Mouse (Mus musculus): ENCODE data around the gene S1pr1. TPM values are rescaled to one million over a fixed set of nuclear protein-coding genes. Genes with fewer than 3 reads are reported as not detected.

Gene S1pr1
- polyA plus RNA-seq, 1 experiment from 2014 or later: 35.9 TPM

- no peak overlapping the region for H3K9ac ChIP-seq (ENCODE audit: low read length)
Observed at GRCm38 (mm10) chr3:115718886-115719285, 4.0 kb upstream of the S1pr1 start.

GRCm38 (mm10) chr3:115715900-115716515 lies 1.1 kb upstream of the S1pr1 start:
- 89% methylated on average over 3 of the region's 3 CpGs for WGBS
- peak overlapping the region; percentile 37 for H3K4me3 ChIP-seq (ENCODE audit: low read depth, low read length)
- peak overlapping the region; percentile 62; the same call in 1 of the 2 replicates for H3K27ac ChIP-seq (ENCODE audit: low read depth, low read length)
- peaks cover 9% of the 10 kb centered on the region for H3K36me3 ChIP-seq (ENCODE audit: control insufficient read depth, insufficient read depth, low read length)
- H3K9ac ChIP-seq (ENCODE audit: low read length): peak overlapping the region; percentile 72
- H3K4me1 ChIP-seq (replicated peaks; ENCODE audit: control insufficient read depth, insufficient read depth, low read length): peaks cover 4% of the 10 kb centered on the region
- ATAC-seq (replicated peaks; ENCODE audit: low FRiP score) (no peak), DNase-seq (ENCODE audit: low spot score) (no peak)
- H3K9me3 ChIP-seq (ENCODE audit: control insufficient read depth, low read length): no peaks in the 10 kb centered on the region
- H3K4me2 ChIP-seq (ENCODE audit: low read depth, low read length, severe bottlenecking): peak overlapping the region; percentile 58
- no peaks in the 10 kb centered on the region for H3K27me3 ChIP-seq (ENCODE audit: control insufficient read depth, insufficient read depth, low read length)

More at GRCm38 (mm10) chr3:115718886-115719285, 4.0 kb upstream of the S1pr1 start:
- H3K4me1 ChIP-seq (replicated peaks; ENCODE audit: control insufficient read depth, insufficient read depth, low read length): 0 out of 2 replicates have a peak, but pooled peaks cover 3% of the 10 kb centered on the region
- DNase-seq (ENCODE audit: low spot score) (no peak), ATAC-seq (replicated peaks; ENCODE audit: low FRiP score) (no peak)
- no peaks in the 10 kb centered on the region for H3K9me3 ChIP-seq (ENCODE audit: control insufficient read depth, low read length)
- H3K36me3 ChIP-seq (ENCODE audit: control insufficient read depth, insufficient read depth, low read length): no peaks in the 10 kb centered on the region
- no peak overlapping the region for H3K4me2 ChIP-seq (ENCODE audit: low read depth, low read length, severe bottlenecking)
- no peak overlapping the region for H3K4me3 ChIP-seq (ENCODE audit: low read depth, low read length)
- WGBS: 86% methylated on average over 6 of the region's 6 CpGs
- H3K27ac ChIP-seq (ENCODE audit: low read depth, low read length): no peak overlapping the region
- H3K27me3 ChIP-seq (ENCODE audit: control insufficient read depth, insufficient read depth, low read length): no peaks in the 10 kb centered on the region

- no peaks in the 10 kb centered on the region for H3K9me3 ChIP-seq (ENCODE audit: control insufficient read depth, low read length)
- H3K36me3 ChIP-seq (ENCODE audit: control insufficient read depth, insufficient read depth, low read length): peaks cover 11% of the 10 kb centered on the region
- H3K4me2 ChIP-seq (ENCODE audit: low read depth, low read length, severe bottlenecking): peak overlapping the region; percentile 58
- no peaks in the 10 kb centered on the region for H3K27me3 ChIP-seq (ENCODE audit: control insufficient read depth, insufficient read depth, low read length)
- DNase-seq (ENCODE audit: low spot score): peak; percentile 49
- peak overlapping the region; percentile 72 for H3K9ac ChIP-seq (ENCODE audit: low read length)
- 5% methylated on average over 5 of the region's 5 CpGs for WGBS
- H3K4me1 ChIP-seq (replicated peaks; ENCODE audit: control insufficient read depth, insufficient read depth, low read length): peaks cover 4% of the 10 kb centered on the region
- H3K27ac ChIP-seq (ENCODE audit: low read depth, low read length): peak overlapping the region; percentile 62; the same call in 1 of the 2 replicates
- no peak for ATAC-seq (replicated peaks; ENCODE audit: low FRiP score)
- H3K4me3 ChIP-seq (ENCODE audit: low read depth, low read length): peak overlapping the region; percentile 37
Observed at GRCm38 (mm10) chr3:115714049-115714435, 830 bp downstream of the S1pr1 start.

- H3K9ac ChIP-seq (ENCODE audit: low read length): peak overlapping the region; percentile 72
- peaks cover 11% of the 10 kb centered on the region for H3K36me3 ChIP-seq (ENCODE audit: control insufficient read depth, insufficient read depth, low read length)
- peak overlapping the region; percentile 27; the same call in 1 of the 2 replicates for H3K27ac ChIP-seq (ENCODE audit: low read depth, low read length)
- no peaks in the 10 kb centered on the region for H3K27me3 ChIP-seq (ENCODE audit: control insufficient read depth, insufficient read depth, low read length)
- peak overlapping the region; percentile 37 for H3K4me3 ChIP-seq (ENCODE audit: low read depth, low read length)
- H3K4me1 ChIP-seq (replicated peaks; ENCODE audit: control insufficient read depth, insufficient read depth, low read length): peaks cover 4% of the 10 kb centered on the region
- ATAC-seq (replicated peaks; ENCODE audit: low FRiP score) (no peak), DNase-seq (ENCODE audit: low spot score) (peak; percentile 53)
- peak overlapping the region; percentile 58 for H3K4me2 ChIP-seq (ENCODE audit: low read depth, low read length, severe bottlenecking)
- H3K9me3 ChIP-seq (ENCODE audit: control insufficient read depth, low read length): no peaks in the 10 kb centered on the region
- WGBS: 5% methylated on average over 22 of the region's 22 CpGs
Observed at GRCm38 (mm10) chr3:115713417-115714048, 1.3 kb downstream of the S1pr1 start.

GRCm38 (mm10) chr3:115712808-115713200 lies 2.1 kb downstream of the S1pr1 start:
- Histone ChIP-seq H3K27me3 (ENCODE audit: control insufficient read depth, insufficient read depth, low read length) (no peaks in the 10 kb centered on the region), H3K4me2 (ENCODE audit: low read depth, low read length, severe bottlenecking) (peak overlapping the region; percentile 58), H3K9me3 (ENCODE audit: control insufficient read depth, low read length) (no peaks in the 10 kb centered on the region), H3K4me3 (ENCODE audit: low read depth, low read length) (peak overlapping the region; percentile 37), H3K36me3 (ENCODE audit: control insufficient read depth, insufficient read depth, low read length) (peaks cover 11% of the 10 kb centered on the region), H3K4me1 (replicated peaks; ENCODE audit: control insufficient read depth, insufficient read depth, low read length) (peaks cover 4% of the 10 kb centered on the region), H3K9ac (ENCODE audit: low read length) (peak overlapping the region; percentile 4; the same call in 1 of the 2 replicates), H3K27ac (ENCODE audit: low read depth, low read length) (no peak overlapping the region)
- no peak; the same call in 1 of the 2 replicates for ATAC-seq (replicated peaks; ENCODE audit: low FRiP score)
- peak; percentile 88 for DNase-seq (ENCODE audit: low spot score)
- 14% methylated on average over 9 of the region's 9 CpGs for WGBS

- H3K9me3 ChIP-seq (ENCODE audit: control insufficient read depth, low read length): no peaks in the 10 kb centered on the region
- peak overlapping the region; percentile 37; the same call in 1 of the 2 replicates for H3K4me3 ChIP-seq (ENCODE audit: low read depth, low read length)
- H3K4me1 ChIP-seq (replicated peaks; ENCODE audit: control insufficient read depth, insufficient read depth, low read length): peaks cover 4% of the 10 kb centered on the region
- H3K27ac ChIP-seq (ENCODE audit: low read depth, low read length): no peak overlapping the region
- H3K9ac ChIP-seq (ENCODE audit: low read length): peak overlapping the region; percentile 4; the same call in 1 of the 2 replicates
- 92% methylated on average over 27 of the region's 27 CpGs for WGBS
- H3K36me3 ChIP-seq (ENCODE audit: control insufficient read depth, insufficient read depth, low read length): peaks cover 11% of the 10 kb centered on the region
- no peak for ATAC-seq (replicated peaks; ENCODE audit: low FRiP score)
- DNase-seq (ENCODE audit: low spot score): peak; percentile 53
- no peaks in the 10 kb centered on the region for H3K27me3 ChIP-seq (ENCODE audit: control insufficient read depth, insufficient read depth, low read length)
- peak overlapping the region; percentile 58; the same call in 1 of the 2 replicates for H3K4me2 ChIP-seq (ENCODE audit: low read depth, low read length, severe bottlenecking)
Observed at GRCm38 (mm10) chr3:115711924-115712807, 2.7 kb downstream of the S1pr1 start.

GRCm38 (mm10) chr3:115711393-115711792 lies 3.5 kb downstream of the S1pr1 start:
- DNase-seq (ENCODE audit: low spot score) (no peak), ATAC-seq (replicated peaks; ENCODE audit: low FRiP score) (no peak)
- Histone ChIP-seq H3K4me1 (replicated peaks; ENCODE audit: control insufficient read depth, insufficient read depth, low read length) (peaks cover 4% of the 10 kb centered on the region), H3K27ac (ENCODE audit: low read depth, low read length) (no peak overlapping the region), H3K27me3 (ENCODE audit: control insufficient read depth, insufficient read depth, low read length) (no peaks in the 10 kb centered on the region), H3K36me3 (ENCODE audit: control insufficient read depth, insufficient read depth, low read length) (peaks cover 11% of the 10 kb centered on the region), H3K4me3 (ENCODE audit: low read depth, low read length) (no peak overlapping the region), H3K9me3 (ENCODE audit: control insufficient read depth, low read length) (no peaks in the 10 kb centered on the region), H3K4me2 (ENCODE audit: low read depth, low read length, severe bottlenecking) (no peak overlapping the region), H3K9ac (ENCODE audit: low read length) (no peak overlapping the region)
- WGBS: 87% methylated on average over 3 of the region's 3 CpGs

- H3K36me3 ChIP-seq (ENCODE audit: control insufficient read depth, insufficient read depth, low read length): peaks cover 11% of the 10 kb centered on the region
- DNase-seq (ENCODE audit: low spot score) (no peak), ATAC-seq (replicated peaks; ENCODE audit: low FRiP score) (no peak)
- no peak overlapping the region for H3K27ac ChIP-seq (ENCODE audit: low read depth, low read length)
- H3K4me1 ChIP-seq (replicated peaks; ENCODE audit: control insufficient read depth, insufficient read depth, low read length): peaks cover 2% of the 10 kb centered on the region
- no peaks in the 10 kb centered on the region for H3K27me3 ChIP-seq (ENCODE audit: control insufficient read depth, insufficient read depth, low read length)
- H3K4me3 ChIP-seq (ENCODE audit: low read depth, low read length): no peak overlapping the region
- no peak overlapping the region for H3K9ac ChIP-seq (ENCODE audit: low read length)
- 86% methylated on average over 2 of the region's 2 CpGs for WGBS
- no peak overlapping the region for H3K4me2 ChIP-seq (ENCODE audit: low read depth, low read length, severe bottlenecking)
- H3K9me3 ChIP-seq (ENCODE audit: control insufficient read depth, low read length): no peaks in the 10 kb centered on the region
Observed at GRCm38 (mm10) chr3:115710051-115710450, 4.8 kb downstream of the S1pr1 start.

Data from forebrain, embryonic 11.5 days (tissue).